Mouse (Mus musculus): ENCODE results near the gene Zfp771. TPM values are rescaled to one million over a fixed set of nuclear protein-coding genes. Genes with fewer than 3 reads are reported as not detected.

Zfp771 gene
- total RNA-seq, 2 experiments from 2014 or later: 18.0 to 21.6 TPM

GRCm38 (mm10) chr7:127216307-127216706 is 27.8 kb upstream of the Zfp771 start:
- DNase-seq: no peak
- intact Hi-C loops (cut with DNase I; ENCODE audit: low total_unique reads): no loop called here

DNA sequence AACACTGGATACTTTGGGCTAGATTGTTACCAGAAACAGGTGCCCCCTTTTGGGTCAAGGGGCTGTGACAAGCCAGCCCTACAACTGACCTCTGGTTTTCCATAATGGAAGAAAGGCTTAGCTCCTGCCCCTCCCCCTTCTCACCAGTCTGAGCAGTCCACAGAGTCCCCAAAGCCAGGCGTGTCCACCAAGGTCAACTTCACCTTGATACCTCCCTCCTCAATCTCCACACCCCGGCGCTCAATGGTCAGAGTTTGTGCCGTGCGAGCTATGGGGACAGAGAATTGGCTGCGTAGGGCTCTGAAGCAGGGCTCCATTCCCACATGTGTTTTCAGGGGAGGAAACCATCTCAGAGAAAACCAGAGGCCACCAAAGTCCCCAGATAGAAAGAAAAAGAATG is 26.6 kb upstream of the Zfp771 start:
- no peak for DNase-seq
- intact Hi-C loops (cut with DNase I; ENCODE audit: low total_unique reads): no loop called here

DNA sequence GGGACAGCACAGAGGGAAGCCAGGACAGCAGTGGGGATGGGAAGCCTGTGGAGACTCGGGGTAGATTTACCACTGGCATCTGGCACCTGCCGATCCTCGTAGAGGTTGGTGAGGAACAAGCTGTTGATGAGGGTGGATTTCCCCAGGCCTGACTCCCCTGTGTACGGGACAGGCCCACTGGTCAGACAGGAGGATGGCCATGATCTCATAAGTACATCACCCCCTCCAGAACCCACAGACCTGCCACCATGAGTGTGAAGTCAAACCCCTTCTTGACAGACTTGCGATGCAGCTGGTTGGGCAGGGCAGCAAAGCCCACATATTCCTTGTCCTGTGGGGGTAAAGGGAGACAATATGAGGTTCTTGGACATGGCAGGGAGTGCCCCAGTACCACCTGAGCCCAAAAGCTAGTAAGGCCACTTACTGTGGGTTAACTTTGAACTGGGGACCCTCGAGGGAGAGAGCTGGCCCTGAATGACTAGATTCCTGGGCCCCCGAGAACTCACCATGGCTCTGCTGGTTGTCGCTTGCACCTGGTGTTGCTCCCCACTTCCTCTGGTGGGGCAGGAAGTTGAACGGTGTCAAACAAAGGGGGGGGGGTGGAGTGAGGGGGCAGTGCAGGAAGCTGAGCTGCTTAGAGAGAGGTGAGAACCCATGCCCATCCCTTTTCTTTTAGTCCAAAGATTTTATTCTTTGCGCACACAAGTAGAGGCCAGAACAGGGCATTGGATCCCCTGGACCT is 26.0 kb upstream of the Zfp771 start:
- intact Hi-C loops (cut with DNase I; ENCODE audit: low total_unique reads): no loop called here
- no peak for DNase-seq

- intact Hi-C loops (cut with DNase I; ENCODE audit: low total_unique reads): no loop called here
- DNase-seq: no peak
Observed at GRCm38 (mm10) chr7:127218670-127219069, 25.4 kb upstream of the Zfp771 start.

DNA sequence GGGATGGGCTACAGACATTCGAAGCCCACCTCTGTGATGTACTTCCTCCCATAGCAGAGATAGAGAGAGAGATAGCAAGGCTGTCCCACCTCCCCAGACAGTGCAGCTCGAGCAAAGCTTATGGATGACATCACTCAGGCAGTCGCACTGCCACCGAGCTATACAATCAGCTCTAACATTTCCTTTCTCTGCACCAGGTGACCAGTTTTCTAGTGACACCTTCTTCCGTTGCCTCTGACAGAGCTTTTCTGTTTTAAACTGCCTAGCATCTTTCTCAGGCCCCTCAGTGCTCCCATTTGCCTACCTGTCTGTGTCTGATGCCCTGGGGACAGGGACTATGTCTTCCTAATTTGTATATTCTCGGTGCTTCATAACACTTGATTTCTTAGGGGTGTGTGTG is 23.6 kb upstream of the Zfp771 start:
- DNase-seq: no peak
- intact Hi-C loops (cut with DNase I; ENCODE audit: low total_unique reads): no loop called here

GRCm38 (mm10) chr7:127223106-127223505 is 21.0 kb upstream of the Zfp771 start:
- intact Hi-C loops (cut with DNase I; ENCODE audit: low total_unique reads): no loop called here

GRCm38 (mm10) chr7:127223515-127224478 is 20.3 kb upstream of the Zfp771 start:
- intact Hi-C loops (cut with DNase I; ENCODE audit: low total_unique reads): no loop called here

More at GRCm38 (mm10) chr7:127223106-127223505, 21.0 kb upstream of the Zfp771 start:
- DNase-seq: no peak

GRCm38 (mm10) chr7:127224616-127225015 is 19.5 kb upstream of the Zfp771 start:
- DNase-seq: no peak
- intact Hi-C loops (cut with DNase I; ENCODE audit: low total_unique reads): no loop called here

More at GRCm38 (mm10) chr7:127223515-127224478, 20.3 kb upstream of the Zfp771 start:
- no peak for DNase-seq

DNA sequence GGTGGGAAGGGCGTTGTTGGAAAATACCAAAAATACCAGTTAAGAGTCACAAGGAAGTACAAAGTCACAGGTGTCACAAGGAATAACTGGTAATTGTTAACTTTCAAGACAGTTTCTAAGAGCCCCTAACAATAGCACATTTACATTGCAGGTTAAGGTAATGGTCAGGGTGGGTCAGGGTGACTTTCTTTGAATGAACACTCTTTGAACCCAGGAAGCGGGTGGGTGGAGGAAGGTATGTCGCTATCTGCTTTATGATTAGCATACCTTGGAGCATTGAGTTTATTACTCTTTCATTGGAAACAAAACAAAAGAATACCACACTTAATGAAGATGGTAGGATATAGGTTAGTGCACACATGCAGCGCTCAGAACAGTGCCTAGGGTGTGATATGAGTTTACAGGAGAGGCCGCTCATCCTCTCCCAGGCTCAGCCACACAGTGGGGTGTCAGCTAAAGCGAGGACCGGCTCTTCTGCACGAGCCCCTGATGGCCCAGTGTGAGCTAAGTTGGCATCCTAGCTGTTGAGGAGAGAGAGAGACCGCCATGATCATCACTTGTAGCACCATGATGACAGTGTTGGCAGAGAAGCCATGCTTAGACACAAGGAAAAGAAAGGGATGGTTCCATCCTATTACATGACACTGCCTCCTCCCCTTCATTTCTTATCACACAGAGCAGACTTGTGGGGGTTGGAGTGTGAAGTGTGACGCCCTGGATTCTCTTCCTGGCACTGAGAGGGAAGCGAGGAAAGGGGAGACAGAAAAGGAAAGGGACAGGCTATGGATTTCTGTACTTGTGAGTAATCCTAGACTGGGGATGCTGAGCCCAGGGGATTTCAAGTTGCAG is 18.7 kb upstream of the Zfp771 start:
- intact Hi-C loops (cut with DNase I; ENCODE audit: low total_unique reads): no loop called here
- no peak for DNase-seq

DNA sequence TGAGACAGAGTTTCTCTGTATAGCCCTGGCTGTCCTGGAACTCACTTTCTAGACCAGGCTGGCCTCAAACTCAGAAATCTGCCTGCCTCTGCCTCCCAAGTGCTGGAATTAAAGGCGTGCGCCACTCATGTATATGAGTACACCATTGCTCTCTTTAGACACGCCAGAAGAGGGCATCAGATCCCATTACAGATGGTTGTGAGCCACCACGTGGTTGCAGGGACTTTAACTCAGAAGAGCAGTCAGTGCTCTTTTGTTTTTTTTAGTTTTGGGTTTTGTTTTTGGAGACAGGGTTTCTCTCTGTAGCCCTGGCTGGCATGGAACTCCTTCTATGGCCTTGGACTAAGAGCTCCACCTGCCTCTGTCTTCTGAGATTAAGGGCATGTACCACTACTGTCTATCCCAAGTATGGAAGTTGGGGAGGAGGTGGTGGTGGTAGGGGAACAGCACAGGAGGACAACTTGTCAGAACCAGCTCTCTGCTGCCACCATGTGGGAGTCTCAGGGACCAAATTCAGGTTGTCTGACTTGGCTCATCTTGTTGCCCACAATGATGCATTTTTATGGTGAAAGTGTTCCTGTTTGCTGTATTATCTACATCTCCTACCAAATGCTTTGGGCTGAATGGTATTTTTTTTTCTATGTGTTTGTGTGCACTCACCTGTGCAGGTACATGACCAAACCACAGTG is 15.3 kb upstream of the Zfp771 start:
- peak; percentile 80 for DNase-seq
- intact Hi-C loops (cut with DNase I; ENCODE audit: low total_unique reads): no loop called here

- no peak for DNase-seq
- intact Hi-C loops (cut with DNase I; ENCODE audit: low total_unique reads): no loop called here
Observed at GRCm38 (mm10) chr7:127231376-127231775, 12.7 kb upstream of the Zfp771 start.

DNA sequence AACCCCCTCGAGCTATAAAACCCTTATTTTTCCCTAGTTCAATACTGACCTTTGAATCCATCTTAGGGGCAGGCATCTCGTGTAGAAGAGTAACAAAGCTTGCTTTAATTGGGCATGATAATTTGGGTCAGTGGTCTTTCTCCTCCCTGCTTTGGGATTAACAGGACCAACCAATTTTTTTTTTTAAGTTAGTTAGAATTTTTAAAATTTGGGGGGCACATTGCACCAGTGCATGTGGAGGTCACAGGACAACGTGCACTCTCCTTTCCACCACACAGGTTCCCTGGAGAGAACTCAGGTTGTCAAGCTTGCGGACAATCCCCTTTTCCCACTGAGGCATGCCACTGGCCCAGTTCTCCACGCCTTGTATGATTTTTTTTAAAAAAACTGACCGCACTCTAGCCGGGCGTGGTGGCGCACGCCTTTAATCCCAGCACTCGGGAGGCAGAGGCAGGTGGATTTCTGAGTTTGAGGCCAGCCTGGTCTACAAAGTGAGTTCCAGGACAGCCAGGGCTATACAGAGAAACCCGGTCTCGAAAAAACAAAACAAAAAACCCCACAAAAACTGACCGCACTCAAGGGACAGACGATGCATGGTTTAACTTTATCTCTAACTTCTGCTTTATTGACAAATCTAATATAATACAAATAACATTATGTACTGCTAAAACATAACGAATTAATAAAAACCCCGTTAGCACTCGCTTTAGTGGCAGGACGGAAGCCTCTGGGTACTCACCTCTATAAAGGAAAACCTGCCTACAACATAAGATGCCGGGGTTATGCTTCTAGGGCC is 12.1 kb upstream of the Zfp771 start:
- intact Hi-C loops (cut with DNase I; ENCODE audit: low total_unique reads): no loop called here

GRCm38 (mm10) chr7:127232622-127233367 is 11.3 kb upstream of the Zfp771 start, which contains the start of the genes Zfp553 and Sept1:
Gene Zfp553 (plus strand): TSS chr7:127233061.
Gene Sept1 (minus strand): TSS chr7:127233130.
- intact Hi-C loops (cut with DNase I; ENCODE audit: low total_unique reads): no loop called here
- peak; percentile 85 for DNase-seq

More for the DNA sequence above, 12.1 kb upstream of the Zfp771 start:
- DNase-seq: no peak

DNA sequence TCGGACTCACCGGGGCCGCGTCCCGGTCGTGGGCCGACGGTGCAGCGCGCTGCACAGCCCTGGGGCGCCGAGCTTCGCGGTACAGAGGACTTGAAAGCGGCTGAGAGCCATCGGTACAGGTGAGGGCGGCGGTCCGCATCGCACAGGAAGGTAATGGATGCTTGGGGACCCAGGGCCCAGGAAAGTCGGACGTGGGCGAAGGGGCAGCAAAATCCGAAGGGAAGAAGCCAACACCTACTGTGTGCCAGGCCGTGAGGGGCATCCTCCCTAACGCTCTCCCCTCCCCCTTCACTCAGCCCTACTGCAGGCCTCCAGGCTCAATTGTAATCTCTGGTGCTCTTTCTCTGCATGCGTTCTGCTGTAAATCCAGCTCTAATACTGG is 10.7 kb upstream of the Zfp771 start:
- no peak for DNase-seq
- intact Hi-C loops (cut with DNase I; ENCODE audit: low total_unique reads): no loop called here

- intact Hi-C loops (cut with DNase I; ENCODE audit: low total_unique reads): no loop called here
- no peak for DNase-seq
Observed at GRCm38 (mm10) chr7:127233765-127234164, 10.3 kb upstream of the Zfp771 start.

DNA sequence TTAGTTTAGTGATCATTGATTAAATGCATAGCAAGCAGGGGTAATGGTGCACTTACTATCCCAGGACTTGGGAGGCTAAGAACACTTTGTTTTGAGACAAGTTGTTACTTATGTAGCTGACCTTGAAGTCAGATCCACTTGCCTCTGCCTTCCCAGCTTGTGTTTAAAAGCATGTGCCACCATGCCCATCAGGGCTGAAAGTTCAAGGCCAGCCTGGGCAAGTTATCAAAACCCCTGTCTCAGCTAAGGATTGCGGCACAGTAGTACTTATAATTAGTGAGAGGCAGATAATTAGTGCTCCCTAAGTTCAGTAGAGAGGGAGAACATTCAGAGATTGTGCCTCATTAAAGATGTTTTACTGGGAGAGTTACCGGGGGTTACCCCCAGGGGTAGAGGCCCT is 9.3 kb upstream of the Zfp771 start:
- intact Hi-C loops (cut with DNase I; ENCODE audit: low total_unique reads): no loop called here
- DNase-seq: no peak

- intact Hi-C loops (cut with DNase I; ENCODE audit: low total_unique reads): no loop called here
- no peak for DNase-seq
Observed at GRCm38 (mm10) chr7:127243361-127243867, 660 bp upstream of the Zfp771 start.

All from gastrocnemius, postnatal 14 days (tissue).